14 mouse cellular contexts compared by ENCODE assay signal in genomic region chr2:127364452-127364851, GRCm38 (mm10). TPM values are rescaled to one million over a fixed set of nuclear protein-coding genes. Genes with fewer than 3 reads are reported as not detected.
DNase-seq lines count a peak whose midpoint lies in the region; ATAC-seq and TF ChIP-seq lines count a peak whose summit lies in the region.
"Had no signal": no experiment of that assay in that cellular context is flagged by ENCODE, and none has a peak within 500 bp of the region (broad histone marks: within the 10 kb centered on the region; RNA-seq: fewer than 3 reads in every experiment).

No protein-coding gene starts in this region.

- no peak overlapping the region for H3K27ac ChIP-seq in heart, embryonic 13.5 days (replicated peaks)
- no peak overlapping the region for H3K27ac ChIP-seq in hindbrain, embryonic 15.5 days (replicated peaks)
- H3K27ac ChIP-seq in kidney, embryonic 16.5 days (ENCODE audit: low read length): no peak overlapping the region
- H3K27ac ChIP-seq in liver, embryonic 14.5 days: no peak overlapping the region

- H3K9me3 ChIP-seq in heart, embryonic 13.5 days: no peaks in the 10 kb centered on the region
- no peaks in the 10 kb centered on the region for H3K9me3 ChIP-seq in hindbrain, embryonic 15.5 days
- no peaks in the 10 kb centered on the region for H3K9me3 ChIP-seq in kidney, embryonic 16.5 days (ENCODE audit: low read length)
- no peaks in the 10 kb centered on the region for H3K9me3 ChIP-seq in liver, embryonic 14.5 days (ENCODE audit: control insufficient read depth, low read length)

- peak overlapping the region; percentile 93 for H3K4me2 ChIP-seq in heart, embryonic 13.5 days
- H3K4me2 ChIP-seq in hindbrain, embryonic 15.5 days: peak overlapping the region; percentile 84
- peak overlapping the region; percentile 77 for H3K4me2 ChIP-seq in kidney, embryonic 16.5 days (replicated peaks; ENCODE audit: low read depth, low read length)
- peak overlapping the region; percentile 79 for H3K4me2 ChIP-seq in liver, embryonic 14.5 days (ENCODE audit: low read depth)

- no peak for TF ChIP-seq EP300 in liver, embryonic 14.5 days (IDR thresholded peaks at IDR 0.05; ENCODE audit: low read depth)

- peak overlapping the region; percentile 57 for H3K4me3 ChIP-seq in heart, embryonic 13.5 days
- no peak overlapping the region for H3K4me3 ChIP-seq in hindbrain, embryonic 15.5 days
- peak overlapping the region; percentile 48 for H3K4me3 ChIP-seq in kidney, embryonic 16.5 days (ENCODE audit: low read length)
- peak overlapping the region; percentile 77 to 79 for H3K4me3 ChIP-seq in liver, embryonic 14.5 days (ENCODE audit: insufficient read depth in 1 of 2, low read depth in 2 of 2, low read length in 2 of 2)

- WGBS in heart, embryonic 13.5 days: 6% methylated on average over 8 of the region's 8 CpGs
- 26% methylated on average over 8 of the region's 8 CpGs for WGBS in hindbrain, embryonic 15.5 days
- 17% methylated on average over 8 of the region's 8 CpGs for WGBS in kidney, embryonic 16.5 days
- 10% methylated on average over 8 of the region's 8 CpGs for WGBS in liver, embryonic 14.5 days (ENCODE audit: insufficient replicate concordance)

- no peak for ATAC-seq in heart, embryonic 13.5 days (ENCODE audit: extremely low read depth, insufficient number of reproducible peaks, low FRiP score, low TSS enrichment)
- ATAC-seq in hindbrain, embryonic 15.5 days (ENCODE audit: low FRiP score, low read depth): no peak
- no peak for ATAC-seq in kidney, embryonic 16.5 days (ENCODE audit: low FRiP score, low TSS enrichment)
- no peak for ATAC-seq in liver, embryonic 14.5 days (ENCODE audit: insufficient read depth)
- ATAC-seq: CD4-positive, CD25-positive, alpha-beta regulatory T cell, adult 4 months; inflammation-experienced regulatory T-cells, adult 6 months had no signal

- no peak for TF ChIP-seq CTCF in liver, embryonic 14.5 days (IDR thresholded peaks at IDR 0.05; ENCODE audit: low read depth)

- DNase-seq in heart, adult 8-10 months (ENCODE audit: low spot score): no peak
- DNase-seq in liver, embryonic 14.5 days (ENCODE audit: low read depth in 3 of 3, low spot score in 3 of 3): no peak
- no peak for DNase-seq in right cerebral cortex, postnatal 36 days (ENCODE audit: low spot score in 2 of 2)
- no peak for DNase-seq in cerebellum, adult 8-10 months
- no peak for DNase-seq in cerebellum, adult 11 months

- H3K36me3 ChIP-seq in heart, embryonic 13.5 days: no peaks in the 10 kb centered on the region
- no peaks in the 10 kb centered on the region for H3K36me3 ChIP-seq in hindbrain, embryonic 15.5 days
- no peaks in the 10 kb centered on the region for H3K36me3 ChIP-seq in kidney, embryonic 16.5 days (ENCODE audit: insufficient read depth, low read length)
- H3K36me3 ChIP-seq in liver, embryonic 14.5 days (replicated peaks; ENCODE audit: control insufficient read depth, insufficient read depth, low read depth): peaks cover 23% of the 10 kb centered on the region

- peaks cover 85% of the 10 kb centered on the region for H3K27me3 ChIP-seq in heart, embryonic 13.5 days (replicated peaks)
- H3K27me3 ChIP-seq in hindbrain, embryonic 15.5 days: peaks cover 63% of the 10 kb centered on the region
- H3K27me3 ChIP-seq in kidney, embryonic 16.5 days (ENCODE audit: insufficient read depth, low read length): peaks cover 54% of the 10 kb centered on the region
- peaks cover 49% of the 10 kb centered on the region for H3K27me3 ChIP-seq in liver, embryonic 14.5 days (ENCODE audit: control insufficient read depth, insufficient read depth, low read length)

- peak overlapping the region; percentile 75; the same call in 1 of the 2 replicates for H3K9ac ChIP-seq in heart, embryonic 13.5 days
- H3K9ac ChIP-seq in hindbrain, embryonic 15.5 days: no peak overlapping the region
- H3K9ac ChIP-seq in kidney, embryonic 16.5 days (replicated peaks; ENCODE audit: low read length): no peak overlapping the region
- H3K9ac ChIP-seq in liver, embryonic 14.5 days (replicated peaks): peak overlapping the region; percentile 86

- peaks cover 30% of the 10 kb centered on the region for H3K4me1 ChIP-seq in heart, embryonic 13.5 days
- H3K4me1 ChIP-seq in hindbrain, embryonic 15.5 days (replicated peaks): peaks cover 20% of the 10 kb centered on the region
- peaks cover 13% of the 10 kb centered on the region for H3K4me1 ChIP-seq in kidney, embryonic 16.5 days (ENCODE audit: insufficient read depth, low read length)
- H3K4me1 ChIP-seq in liver, embryonic 14.5 days (replicated peaks; ENCODE audit: control insufficient read depth in 2 of 2, insufficient read depth in 2 of 2, low read length in 1 of 2): peaks cover 25 to 41% of the 10 kb centered on the region in 2 experiments

RNA-seq across cellular contexts. Expression of gene Adra2b, which starts 1.4 kb away (rescaled TPM):
- polyA plus RNA-seq in heart, embryonic 13.5 days (2015; fragmentation: Nextera tagmentation; extraction: Ambion mirVana): 1.6 and 1.8 TPM in 2 replicates
- total RNA-seq in heart, adult 8-10 months (2022): under 1 TPM; 0.41 to 0.78 (median 0.70) TPM
- 0.47 TPM in 2 replicates for polyA plus RNA-seq in hindbrain, embryonic 15.5 days (2015; fragmentation: Nextera tagmentation; extraction: Ambion mirVana)
- 7.2 and 7.8 TPM in 2 replicates for polyA plus RNA-seq in kidney, embryonic 16.5 days (2015; fragmentation: Nextera tagmentation; extraction: Ambion mirVana)
- polyA plus RNA-seq in liver, embryonic 14.5 days (2012; rRNA removed): 12.4 and 13.2 TPM in 2 replicates
- polyA plus RNA-seq in liver, embryonic 14.5 days (2014; fragmentation: Nextera tagmentation; extraction: Ambion mirVana): 20.0 and 24.4 TPM in 2 replicates
- polyA plus RNA-seq: CD4-positive, CD25-positive, alpha-beta regulatory T cell, adult 4 months had no signal

RNA-seq across cellular contexts. Expression of gene Astl, which starts 26.0 kb away (rescaled TPM):
- polyA plus RNA-seq in heart, embryonic 13.5 days (2015; fragmentation: Nextera tagmentation; extraction: Ambion mirVana): not detected in 2 replicates
- total RNA-seq in heart, adult 8-10 months (2022): not detected
- not detected in 2 replicates for polyA plus RNA-seq in hindbrain, embryonic 15.5 days (2015; fragmentation: Nextera tagmentation; extraction: Ambion mirVana)
- not detected in 2 replicates for polyA plus RNA-seq in kidney, embryonic 16.5 days (2015; fragmentation: Nextera tagmentation; extraction: Ambion mirVana)
- polyA plus RNA-seq in liver, embryonic 14.5 days (2012; rRNA removed): not detected in 2 replicates
- not detected in 2 replicates for polyA plus RNA-seq in liver, embryonic 14.5 days (2014; fragmentation: Nextera tagmentation; extraction: Ambion mirVana)
- total RNA-seq: left cerebral cortex, postnatal 10 days had no signal
- polyA plus RNA-seq: frontal cortex, adult 2 months; midbrain, embryonic 11.5 days; testis, adult 2 months had no signal

RNA-seq across cellular contexts. Expression of gene Dusp2, which starts 28.5 kb away (rescaled TPM):
- polyA plus RNA-seq in heart, embryonic 13.5 days (2015; fragmentation: Nextera tagmentation; extraction: Ambion mirVana): 13.5 and 15.9 TPM in 2 replicates
- 1 to 10 TPM in 2 of 4 experiments, under 1 TPM in 2; 0.27 to 1.6 (median 0.69) TPM for total RNA-seq in heart, adult 8-10 months (2022)
- 13.0 and 14.2 TPM in 2 replicates for polyA plus RNA-seq in hindbrain, embryonic 15.5 days (2015; fragmentation: Nextera tagmentation; extraction: Ambion mirVana)
- 7.8 and 8.3 TPM in 2 replicates for polyA plus RNA-seq in kidney, embryonic 16.5 days (2015; fragmentation: Nextera tagmentation; extraction: Ambion mirVana)
- 1.1 and 1.8 TPM in 2 replicates for polyA plus RNA-seq in liver, embryonic 14.5 days (2012; rRNA removed)
- 1.5 and 1.7 TPM in 2 replicates for polyA plus RNA-seq in liver, embryonic 14.5 days (2014; fragmentation: Nextera tagmentation; extraction: Ambion mirVana)

Comparison
In these comparisons a context has a peak if more than half of its experiments do, and no peak if none do; other contexts are left out.
1. H3K9ac ChIP-seq: peak in heart, embryonic 13.5 days (single experiment) and liver, embryonic 14.5 days (single experiment); none in hindbrain, embryonic 15.5 days (single experiment) and kidney, embryonic 16.5 days (single experiment).
2. Peak in every context shown above with its lines, with median percentiles within 50 percentile points of each other: H3K4me2 ChIP-seq.